Mouse (Mus musculus) hindbrain, postnatal 0 days (tissue): ENCODE measurements around the gene Cyp11a1. TPM values are rescaled to one million over a fixed set of nuclear protein-coding genes. Genes with fewer than 3 reads are reported as not detected.

Experiments
- ATAC-seq: fragments of 200-750 bp; cut with Nextera tagmentation; 2 replicates; pipeline ENCODE4 v1.8.0; 2017; ENCODE audit warnings: mild to moderate bottlenecking, moderate TSS enrichment, moderate library complexity
- DNase-seq: peaks from one replicate; pipeline ENCODE4 v3.0.0-alpha.2; 2015; ENCODE audit warnings: low spot score
- H3K27ac ChIP-seq: fragments of 300-500 bp; sonication (generic); 2 replicates; pipeline ENCODE4 v1.5.1; 2014; ENCODE audit warnings: mild to moderate bottlenecking
- H3K27me3 ChIP-seq: fragments of 300-500 bp; sonication (generic); 2 replicates; pipeline ENCODE4 v1.6.1; 2014; ENCODE audit warnings: low read length, mixed read lengths; ENCODE audit not compliant: insufficient read depth
- H3K36me3 ChIP-seq: fragments of 300-500 bp; sonication (generic); 2 replicates; pipeline ENCODE4 v1.6.1; 2014; ENCODE audit warnings: low read length, mixed read lengths; ENCODE audit not compliant: insufficient read depth
- H3K4me1 ChIP-seq: fragments of 300-500 bp; sonication (generic); 2 replicates; pipeline ENCODE4 v1.6.1; 2014; ENCODE audit warnings: antibody characterized with exemption, low read length, mixed read lengths; ENCODE audit not compliant: insufficient read depth
- H3K4me2 ChIP-seq: fragments of 300-500 bp; sonication (generic); 2 replicates; pipeline ENCODE4 v1.6.1; 2014; ENCODE audit warnings: low read depth, mild to moderate bottlenecking, low read length, moderate library complexity, mixed read lengths
- H3K4me3 ChIP-seq: fragments of 300-500 bp; sonication (generic); 2 replicates; pipeline ENCODE4 v1.5.1; 2014; ENCODE audit warnings: low read length
- H3K9ac ChIP-seq: fragments of 300-500 bp; sonication (generic); replicated peaks from 2 replicates; pipeline ENCODE4 v1.6.1; 2014; ENCODE audit warnings: mild to moderate bottlenecking, low read length, moderate library complexity, mixed read lengths
- H3K9me3 ChIP-seq: fragments of 300-500 bp; sonication (generic); 2 replicates; pipeline ENCODE4 v1.6.1; 2016; ENCODE audit warnings: low read length, mixed read lengths
- CTCF ChIP-seq: IDR thresholded peaks from 2 replicates; pipeline ENCODE4 v1.5.1; 2016; ENCODE audit warnings: antibody characterized with exemption, control low read depth, low read depth
- WGBS: fragments of 180-500 bp; shearing (Covaris S2); extraction: QIAGEN DNeasy Blood & Tissue Kit; methylation state at CpG from one replicate; pipeline ENCODE4 v1.1.7; 2014; 5-methylcytosine and 5-hydroxymethylcytosine counted together
- polyA plus RNA-seq: library from polyadenylated mRNA; unstranded; fragments of >200 nt; fragmentation: Nextera tagmentation; extraction: Ambion mirVana; gene quantifications from 2 replicates; pipeline ENCODE4 v1.2.1, GENCODE M21; 2015
- total RNA-seq: library from RNA; depleted of rRNA; stranded (reverse); fragments of >200 nt; gene quantifications from 2 replicates; pipeline ENCODE4 v1.2.3, GENCODE M21; 2014

Gene Cyp11a1
- total and polyA plus RNA-seq, 2 experiments from 2014 or later, result 1.2 to 4.3 TPM

GRCm38 (mm10) chr9:57967237-57967960 is 38.8 kb upstream of the Cyp11a1 start:
- peak; percentile 26 for DNase-seq
- 73% methylated on average over 14 of the region's 14 CpGs for WGBS

GRCm38 (mm10) chr9:57968166-57968771 is 37.9 kb upstream of the Cyp11a1 start:
- no peak overlapping the region for H3K4me3 ChIP-seq
- no peak for DNase-seq
- no peak overlapping the region for H3K9ac ChIP-seq
- H3K36me3 ChIP-seq, result no peaks in the 10 kb centered on the region
- 0 out of 2 replicates have a peak, but pooled peaks cover 6% of the 10 kb centered on the region for H3K4me1 ChIP-seq
- no peak overlapping the region for H3K27ac ChIP-seq
- H3K27me3 ChIP-seq, result no peaks in the 10 kb centered on the region
- WGBS, result 89% methylated on average over 9 of the region's 9 CpGs
- no peak overlapping the region for H3K4me2 ChIP-seq
- TF ChIP-seq CTCF, result no peak
- no peak for ATAC-seq
- H3K9me3 ChIP-seq, result no peaks in the 10 kb centered on the region

More at GRCm38 (mm10) chr9:57967237-57967960, 38.8 kb upstream of the Cyp11a1 start:
- Histone ChIP-seq H3K4me3 (no peak overlapping the region), H3K27ac (no peak overlapping the region), H3K9ac (no peak overlapping the region), H3K27me3 (no peaks in the 10 kb centered on the region), H3K9me3 (no peaks in the 10 kb centered on the region), H3K4me2 (no peak overlapping the region), H3K36me3 (no peaks in the 10 kb centered on the region), H3K4me1 (0 out of 2 replicates have a peak, but pooled peaks cover 6% of the 10 kb centered on the region)
- no peak for TF ChIP-seq CTCF
- ATAC-seq, result no peak

GRCm38 (mm10) chr9:57968783-57969542 is 37.2 kb upstream of the Cyp11a1 start:
- no peak overlapping the region for H3K9ac ChIP-seq
- H3K36me3 ChIP-seq, result no peaks in the 10 kb centered on the region
- H3K27me3 ChIP-seq, result no peaks in the 10 kb centered on the region
- H3K4me2 ChIP-seq, result no peak overlapping the region
- 91% methylated on average over 8 of the region's 8 CpGs for WGBS
- TF ChIP-seq CTCF, result no peak
- DNase-seq (no peak), ATAC-seq (no peak)
- no peak overlapping the region for H3K4me3 ChIP-seq
- no peak overlapping the region for H3K27ac ChIP-seq
- 0 out of 2 replicates have a peak, but pooled peaks cover 6% of the 10 kb centered on the region for H3K4me1 ChIP-seq
- H3K9me3 ChIP-seq, result no peaks in the 10 kb centered on the region

- Histone ChIP-seq H3K9ac (no peak overlapping the region), H3K36me3 (no peaks in the 10 kb centered on the region), H3K4me3 (no peak overlapping the region), H3K4me2 (no peak overlapping the region), H3K27me3 (no peaks in the 10 kb centered on the region), H3K27ac (no peak overlapping the region), H3K9me3 (no peaks in the 10 kb centered on the region), H3K4me1 (0 out of 2 replicates have a peak, but pooled peaks cover 6% of the 10 kb centered on the region)
- TF ChIP-seq CTCF, result no peak
- ATAC-seq, result 0 out of 2 replicates have a peak, but pooled peaks have one; percentile 40
- peak; percentile 36 for DNase-seq
- 69% methylated on average over 11 of the region's 11 CpGs for WGBS
Measured at GRCm38 (mm10) chr9:57969736-57970495, 36.3 kb upstream of the Cyp11a1 start.

- no peak for TF ChIP-seq CTCF
- ATAC-seq (no peak), DNase-seq (no peak)
- no peak overlapping the region for H3K4me2 ChIP-seq
- H3K27me3 ChIP-seq, result no peaks in the 10 kb centered on the region
- no peaks in the 10 kb centered on the region for H3K36me3 ChIP-seq
- H3K27ac ChIP-seq, result no peak overlapping the region
- H3K9me3 ChIP-seq, result no peaks in the 10 kb centered on the region
- WGBS, result 84% methylated on average over 5 of the region's 5 CpGs
- no peak overlapping the region for H3K4me3 ChIP-seq
- no peak overlapping the region for H3K9ac ChIP-seq
- 0 out of 2 replicates have a peak, but pooled peaks cover 6% of the 10 kb centered on the region for H3K4me1 ChIP-seq
Measured at GRCm38 (mm10) chr9:57971413-57971812, 34.8 kb upstream of the Cyp11a1 start.

GRCm38 (mm10) chr9:57972141-57972591 is 34.0 kb upstream of the Cyp11a1 start:
- no peak overlapping the region for H3K4me2 ChIP-seq
- H3K9ac ChIP-seq, result no peak overlapping the region
- H3K27ac ChIP-seq, result no peak overlapping the region; the same call in 1 of the 2 replicates
- H3K4me3 ChIP-seq, result no peak overlapping the region
- DNase-seq (no peak), ATAC-seq (no peak)
- H3K9me3 ChIP-seq, result no peaks in the 10 kb centered on the region
- WGBS, result 68% methylated on average over 9 of the region's 9 CpGs
- 0 out of 2 replicates have a peak, but pooled peaks cover 6% of the 10 kb centered on the region for H3K4me1 ChIP-seq
- no peak for TF ChIP-seq CTCF
- no peaks in the 10 kb centered on the region for H3K27me3 ChIP-seq
- no peaks in the 10 kb centered on the region for H3K36me3 ChIP-seq
